Mouse (Mus musculus) liver, embryonic 14.5 days (tissue): ENCODE results near the gene Ikbke.
"Not testable (repeated sequence)": the region's sequence is repeated elsewhere in the genome, so short reads cannot be mapped to it uniquely, and the experiment has no call there.

Experiments used
- CTCF ChIP-seq: IDR thresholded peaks from 2 replicates; pipeline ENCODE4 v1.5.1; 2016; ENCODE audit warnings: antibody characterized with exemption, low read depth, control low read depth
- EP300 ChIP-seq: IDR thresholded peaks from 2 replicates; pipeline ENCODE4 v1.6.1; 2016; ENCODE audit warnings: antibody characterized with exemption, low read depth

DNA sequence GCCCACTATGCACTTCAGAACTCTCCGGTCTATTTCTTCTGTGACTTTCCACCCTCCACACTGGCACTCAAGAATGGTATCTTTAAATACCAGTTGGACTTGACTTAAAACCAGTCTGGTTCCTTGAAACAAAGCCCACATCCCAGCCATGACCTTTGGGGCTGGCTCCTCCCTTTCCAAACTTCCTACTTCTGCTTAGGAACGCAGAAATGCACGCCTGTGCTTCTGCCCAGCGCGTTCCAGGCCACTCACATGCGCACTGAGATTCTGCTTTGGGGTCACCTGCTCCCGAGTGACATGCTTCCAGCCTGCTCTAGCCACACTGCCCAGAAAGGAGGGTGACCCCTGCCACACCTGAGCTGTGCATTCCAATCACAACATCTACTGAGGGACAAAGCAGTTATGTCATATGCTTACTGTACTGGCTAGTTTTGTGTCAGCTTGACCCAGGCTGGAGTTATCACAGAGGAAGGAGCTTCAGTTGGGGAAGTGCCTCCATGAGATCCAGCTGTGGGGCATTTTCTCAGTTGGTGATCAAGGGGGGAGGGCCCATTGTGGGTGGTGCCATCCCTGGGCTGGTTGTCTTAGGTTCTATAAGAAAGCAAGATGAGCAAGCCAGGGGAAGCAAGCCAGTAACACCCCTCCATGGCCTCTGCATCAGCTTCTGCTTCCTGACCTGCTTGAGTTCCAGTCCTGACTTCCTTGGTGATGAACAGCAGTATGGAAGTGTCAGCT is 26.7 kb downstream of the Ikbke start:
- TF ChIP-seq CTCF, EP300: not testable (repeated sequence)
